Mouse (Mus musculus) liver, embryonic 13.5 days (tissue): ENCODE measurements around the gene Irf2bp1. TPM values are rescaled to one million over a fixed set of nuclear protein-coding genes. Genes with fewer than 3 reads are reported as not detected.

Experiments used
- ATAC-seq: fragments of 200-750 bp; cut with Nextera tagmentation; 2 replicates; pipeline ENCODE4 v1.8.0; 2017; ENCODE audit warnings: low read depth, mild to moderate bottlenecking, moderate number of reproducible peaks, moderate library complexity
- DNase-seq: peaks from one replicate; pipeline ENCODE4 v3.0.0; 2022
- H3K27ac ChIP-seq: fragments of 300-500 bp; sonication (generic); 2 replicates; pipeline ENCODE4 v1.5.1; 2015; ENCODE audit warnings: moderate library complexity, mild to moderate bottlenecking, inconsistent platforms
- H3K27me3 ChIP-seq: fragments of 300-500 bp; sonication (generic); 2 replicates; pipeline ENCODE4 v1.6.1; 2015; ENCODE audit warnings: mild to moderate bottlenecking, inconsistent platforms
- H3K36me3 ChIP-seq: fragments of 300-500 bp; sonication (generic); 2 replicates; pipeline ENCODE4 v1.6.1; 2015; ENCODE audit warnings: mild to moderate bottlenecking, inconsistent platforms
- H3K4me1 ChIP-seq: fragments of 300-500 bp; sonication (generic); replicated peaks from 2 replicates; pipeline ENCODE4 v1.6.1; 2015; ENCODE audit warnings: inconsistent platforms
- H3K4me2 ChIP-seq: fragments of 300-500 bp; sonication (generic); 2 replicates; pipeline ENCODE4 v1.6.1; 2015; ENCODE audit warnings: inconsistent platforms, mild to moderate bottlenecking, moderate library complexity
- H3K4me3 ChIP-seq: fragments of 300-500 bp; sonication (generic); replicated peaks from 2 replicates; pipeline ENCODE4 v1.5.1; 2015; ENCODE audit warnings: mild to moderate bottlenecking, inconsistent platforms
- H3K9ac ChIP-seq: fragments of 300-500 bp; sonication (generic); 2 replicates; pipeline ENCODE4 v1.6.1; 2015; ENCODE audit warnings: mild to moderate bottlenecking, inconsistent platforms
- H3K9me3 ChIP-seq: fragments of 300-500 bp; sonication (generic); replicated peaks from 2 replicates; pipeline ENCODE4 v1.6.1; 2016; ENCODE audit warnings: inconsistent platforms
- WGBS: fragments of 180-500 bp; shearing (Covaris S2); methylation state at CpG from one replicate; pipeline ENCODE4 v1.1.7; 2015; ENCODE audit not compliant: insufficient replicate concordance; 5-methylcytosine and 5-hydroxymethylcytosine counted together
- polyA plus RNA-seq: library from polyadenylated mRNA; unstranded; fragments of >200 nt; fragmentation: Nextera tagmentation; extraction: Ambion mirVana; gene quantifications from 2 replicates; pipeline ENCODE4 v1.2.1, GENCODE M21; 2015

Gene Irf2bp1
- polyA plus RNA-seq, 1 experiment from 2014 or later, result 9.3 TPM

DNA sequence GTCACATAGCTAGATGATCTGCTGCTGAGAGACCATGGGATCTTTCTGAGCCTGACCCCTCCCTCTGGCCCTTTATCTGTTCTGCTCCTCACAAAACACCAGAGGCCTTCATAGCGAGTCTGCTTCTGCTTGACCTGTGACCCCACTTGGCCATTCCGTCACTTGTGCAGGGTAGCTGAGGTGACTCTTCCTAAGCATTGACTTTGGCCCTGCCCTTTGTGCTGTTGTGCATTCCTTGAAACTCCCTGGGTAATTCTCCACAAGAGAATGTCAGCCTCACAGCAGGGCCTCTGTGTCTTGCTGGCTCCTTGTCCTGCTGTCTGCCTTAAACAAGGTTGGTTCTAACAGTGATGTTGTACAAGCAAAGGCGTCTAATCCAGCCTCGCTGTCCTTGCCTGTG lies 27.8 kb downstream of the Irf2bp1 start:
- no peak overlapping the region for H3K4me3 ChIP-seq
- 82% methylated on average over 4 of the region's 4 CpGs for WGBS
- peaks cover 84% of the 10 kb centered on the region for H3K36me3 ChIP-seq

DNA sequence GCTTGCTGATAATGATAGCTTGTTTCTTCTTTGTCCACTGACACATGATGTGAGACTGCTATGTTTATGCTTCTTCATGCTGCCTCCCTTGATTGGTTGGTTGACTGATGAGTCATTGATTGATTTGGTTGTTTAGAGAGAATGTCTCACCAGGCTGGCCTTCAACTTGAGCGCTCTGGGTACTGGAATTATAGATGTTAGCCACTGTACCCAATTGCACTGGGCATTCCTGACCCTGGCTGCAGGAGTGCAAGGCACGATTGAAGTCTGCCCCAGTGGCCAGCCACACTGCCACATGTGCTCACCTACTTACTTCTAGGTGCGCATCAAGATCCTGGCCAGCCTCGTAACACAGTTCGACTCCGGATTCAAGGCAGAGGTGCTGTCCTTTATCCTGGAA lies 40.8 kb downstream of the Irf2bp1 start:
- Histone ChIP-seq H3K4me3 (no peak overlapping the region), H3K27me3 (no peaks in the 10 kb centered on the region), H3K4me1 (no peaks in the 10 kb centered on the region), H3K4me2 (no peak overlapping the region), H3K9me3 (no peaks in the 10 kb centered on the region), H3K36me3 (peaks cover 100% of the 10 kb centered on the region), H3K9ac (no peak overlapping the region), H3K27ac (no peak overlapping the region)
- 88% methylated on average over 6 of the region's 6 CpGs for WGBS
- ATAC-seq (no peak), DNase-seq (no peak)

More for the DNA sequence above, 27.8 kb downstream of the Irf2bp1 start:
- Histone ChIP-seq H3K9ac (no peak overlapping the region), H3K4me1 (peaks cover 15% of the 10 kb centered on the region), H3K27ac (no peak overlapping the region), H3K27me3 (no peaks in the 10 kb centered on the region), H3K4me2 (no peak overlapping the region), H3K9me3 (no peaks in the 10 kb centered on the region)
- DNase-seq, result no peak
- no peak for ATAC-seq

DNA sequence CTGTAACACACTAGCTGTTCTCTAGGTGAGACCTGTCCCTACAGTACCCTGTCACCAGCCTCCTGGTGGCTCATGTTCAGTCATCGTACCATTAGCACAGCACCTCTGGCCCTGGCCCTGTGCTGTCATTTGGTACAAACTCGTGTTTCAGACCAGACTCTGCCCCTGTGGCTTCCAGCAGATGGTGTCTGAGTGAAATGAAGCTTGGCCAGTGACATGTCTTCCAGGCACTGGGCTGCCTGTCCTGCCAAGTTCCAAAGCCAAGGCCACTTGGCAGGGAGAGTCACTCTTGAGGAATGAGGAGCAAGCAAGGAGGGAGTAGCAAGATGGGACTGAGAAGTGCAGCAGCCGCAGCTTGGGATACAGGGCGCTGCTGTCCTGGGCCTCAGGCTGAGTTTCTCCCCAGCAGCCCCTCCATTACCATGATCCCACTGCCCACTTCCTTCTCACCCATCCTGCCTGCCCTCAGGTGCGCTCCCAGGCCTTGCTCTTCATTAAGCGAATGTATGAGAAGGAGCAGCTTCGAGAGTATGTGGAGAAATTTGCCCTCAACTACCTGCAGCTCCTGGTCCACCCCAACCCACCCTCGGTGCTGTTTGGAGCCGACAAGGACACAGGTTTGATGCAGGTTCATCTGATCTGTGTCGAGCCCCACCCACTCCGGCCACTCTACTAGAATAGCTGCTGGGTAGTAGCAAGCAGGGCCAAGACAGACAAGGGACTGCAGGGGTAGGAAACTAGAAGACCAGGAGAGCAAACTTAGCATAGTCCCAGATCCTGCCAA lies 42.6 kb downstream of the Irf2bp1 start:
- Histone ChIP-seq H3K4me3 (no peak overlapping the region), H3K9ac (no peak overlapping the region), H3K9me3 (no peaks in the 10 kb centered on the region), H3K27me3 (no peaks in the 10 kb centered on the region), H3K4me1 (no peaks in the 10 kb centered on the region), H3K36me3 (peaks cover 100% of the 10 kb centered on the region), H3K27ac (no peak overlapping the region), H3K4me2 (no peak overlapping the region)
- 84% methylated on average over 11 of the region's 11 CpGs for WGBS
- ATAC-seq, result no peak
- DNase-seq, result no peak

DNA sequence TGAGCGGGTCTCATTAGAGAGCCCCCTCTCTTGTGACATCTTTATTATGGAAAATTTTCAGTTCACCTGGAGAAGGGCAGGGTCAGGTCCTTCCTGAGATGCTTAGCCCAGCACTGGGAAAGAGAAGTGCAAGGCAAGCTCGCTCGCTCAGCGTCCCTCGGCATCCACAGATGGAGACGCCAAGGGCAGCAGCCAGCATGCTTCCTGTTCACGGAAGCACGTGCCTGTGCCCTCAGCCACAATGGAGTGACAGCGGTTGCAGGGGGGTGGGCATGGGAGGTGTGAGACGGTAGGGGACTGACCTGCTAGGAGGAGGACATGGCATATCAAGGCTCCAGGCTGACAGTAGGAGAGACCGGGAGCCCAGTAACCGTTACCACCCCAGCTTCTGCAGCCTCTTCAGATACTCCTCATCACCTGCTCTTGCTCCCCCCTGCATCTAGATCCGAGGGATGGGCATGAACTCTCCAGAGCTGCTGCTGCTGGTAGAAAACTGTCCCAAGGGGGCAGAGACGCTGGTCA lies 44.2 kb downstream of the Irf2bp1 start:
- H3K4me1 ChIP-seq, result no peaks in the 10 kb centered on the region
- H3K4me2 ChIP-seq, result no peak overlapping the region
- no peaks in the 10 kb centered on the region for H3K9me3 ChIP-seq
- no peaks in the 10 kb centered on the region for H3K27me3 ChIP-seq
- 77% methylated on average over 14 of the region's 14 CpGs for WGBS
- DNase-seq (no peak), ATAC-seq (no peak)
- H3K36me3 ChIP-seq, result peaks cover 100% of the 10 kb centered on the region
- no peak overlapping the region for H3K4me3 ChIP-seq
- H3K9ac ChIP-seq, result no peak overlapping the region
- no peak overlapping the region for H3K27ac ChIP-seq

DNA sequence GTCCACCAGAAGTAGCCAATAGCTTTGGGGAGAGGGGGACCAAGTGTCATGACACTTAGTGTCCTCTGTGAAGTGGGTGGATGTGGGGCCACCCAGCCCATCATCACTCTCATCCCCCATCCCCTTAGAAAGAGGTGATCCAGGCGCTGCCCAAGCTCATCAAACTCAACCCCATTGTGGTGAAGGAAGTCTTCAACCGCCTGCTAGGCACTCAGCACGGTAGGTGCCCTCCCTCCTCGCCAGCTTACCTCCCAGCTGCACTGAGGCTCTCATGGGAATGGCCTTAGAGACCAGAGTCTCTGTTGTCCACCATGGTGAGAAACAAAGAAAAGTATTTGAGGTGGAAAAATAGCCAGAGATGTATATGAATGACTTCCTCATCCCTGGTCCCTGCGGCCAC lies 45.4 kb downstream of the Irf2bp1 start:
- H3K4me3 ChIP-seq, result no peak overlapping the region
- H3K36me3 ChIP-seq, result peaks cover 97% of the 10 kb centered on the region
- no peaks in the 10 kb centered on the region for H3K4me1 ChIP-seq
- no peak for ATAC-seq
- H3K4me2 ChIP-seq, result no peak overlapping the region
- no peak overlapping the region for H3K9ac ChIP-seq
- no peak for DNase-seq
- H3K9me3 ChIP-seq, result no peaks in the 10 kb centered on the region
- no peaks in the 10 kb centered on the region for H3K27me3 ChIP-seq
- H3K27ac ChIP-seq, result no peak overlapping the region
- WGBS, result 81% methylated on average over 5 of the region's 5 CpGs

DNA sequence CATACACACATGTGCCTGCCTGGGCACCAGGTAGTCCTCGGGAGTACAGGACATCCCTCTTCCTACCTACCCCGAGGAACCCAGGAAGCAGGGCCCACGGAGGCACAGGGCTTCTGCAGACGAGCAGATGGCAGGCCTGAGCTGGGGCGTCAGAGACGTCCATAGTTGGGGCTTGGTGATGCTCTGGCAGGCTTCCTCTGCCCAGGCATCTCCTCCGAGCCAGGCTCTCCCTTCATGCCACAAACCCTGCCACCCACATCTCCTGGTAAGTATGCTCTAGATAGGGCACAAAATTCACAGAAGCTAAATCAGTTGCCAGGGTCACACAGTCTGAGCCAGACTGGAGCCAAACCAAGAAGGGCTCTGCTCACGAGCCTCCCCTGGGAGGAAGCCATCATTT lies 46.3 kb downstream of the Irf2bp1 start:
- Histone ChIP-seq H3K4me2 (no peak overlapping the region), H3K27me3 (no peaks in the 10 kb centered on the region), H3K4me3 (no peak overlapping the region), H3K36me3 (peaks cover 91% of the 10 kb centered on the region), H3K9me3 (no peaks in the 10 kb centered on the region), H3K27ac (no peak overlapping the region), H3K9ac (no peak overlapping the region), H3K4me1 (no peaks in the 10 kb centered on the region)
- DNase-seq, result no peak
- ATAC-seq, result no peak
- WGBS, result 75% methylated on average over 8 of the region's 8 CpGs

DNA sequence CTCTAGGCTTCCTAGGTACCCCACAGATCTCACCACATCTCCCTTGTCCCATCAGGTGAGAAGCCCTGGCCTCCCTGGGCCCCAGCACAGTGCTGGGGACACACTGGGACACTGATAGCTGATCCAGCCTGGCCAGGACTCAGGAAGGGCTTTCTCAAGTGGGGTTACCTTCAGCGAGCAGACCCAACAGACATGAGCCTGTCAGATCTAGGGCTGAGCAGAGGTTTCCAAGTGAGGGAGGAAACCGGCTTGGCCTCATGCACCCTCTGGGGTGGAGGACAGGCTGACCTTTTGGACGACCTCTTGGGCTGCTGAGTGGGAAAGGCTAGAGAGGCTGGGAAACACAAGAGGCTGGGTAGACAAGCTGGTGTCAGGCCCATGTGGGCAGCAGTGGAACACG lies 47.3 kb downstream of the Irf2bp1 start:
- Histone ChIP-seq H3K9me3 (no peaks in the 10 kb centered on the region), H3K9ac (no peak overlapping the region), H3K27me3 (no peaks in the 10 kb centered on the region), H3K4me1 (no peaks in the 10 kb centered on the region), H3K4me3 (no peak overlapping the region), H3K27ac (no peak overlapping the region), H3K36me3 (peaks cover 87% of the 10 kb centered on the region), H3K4me2 (no peak overlapping the region)
- no peak for ATAC-seq
- 57% methylated on average over 4 of the region's 4 CpGs for WGBS
- DNase-seq, result no peak

DNA sequence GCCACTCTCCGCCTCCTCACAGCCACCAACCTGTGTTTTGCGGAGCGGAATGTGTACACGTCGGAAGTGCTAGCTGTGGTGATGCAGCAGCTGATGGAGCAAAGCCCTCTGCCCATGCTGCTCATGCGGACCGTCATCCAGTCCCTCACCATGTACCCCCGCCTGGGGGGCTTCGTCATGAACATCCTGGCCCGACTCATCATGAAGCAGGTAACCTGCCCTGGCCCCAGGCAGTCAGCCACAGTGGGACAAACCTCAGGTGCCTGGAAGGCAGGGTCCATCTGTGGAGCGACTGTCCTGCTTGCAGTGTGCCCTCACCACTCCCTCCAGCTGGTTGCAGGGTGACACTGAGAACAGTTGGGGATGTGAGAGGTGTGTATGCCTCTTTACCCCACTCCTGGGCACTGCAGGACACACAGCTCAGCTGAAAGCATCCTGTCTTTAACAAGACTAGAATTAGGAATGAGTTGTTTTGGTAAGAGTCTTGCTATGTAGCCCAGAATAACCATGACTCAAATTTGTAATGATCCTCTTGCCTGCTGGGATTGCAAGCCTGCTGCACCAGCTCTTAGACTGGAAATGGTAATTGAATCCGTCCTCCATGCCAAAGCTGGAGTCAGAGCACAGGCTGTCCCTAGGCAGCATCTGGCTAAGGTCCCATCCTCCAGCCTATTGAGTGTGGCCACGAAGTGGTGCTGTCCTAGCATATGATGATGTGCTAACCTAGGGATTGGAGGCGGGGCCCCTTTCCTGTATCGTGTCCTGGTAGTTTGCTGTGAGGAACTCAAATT lies 48.7 kb downstream of the Irf2bp1 start:
- no peak overlapping the region for H3K4me2 ChIP-seq
- no peaks in the 10 kb centered on the region for H3K4me1 ChIP-seq
- no peak overlapping the region for H3K27ac ChIP-seq
- H3K4me3 ChIP-seq, result no peak overlapping the region
- H3K9me3 ChIP-seq, result 0 out of 2 replicates have a peak, but pooled peaks cover 4% of the 10 kb centered on the region
- no peaks in the 10 kb centered on the region for H3K27me3 ChIP-seq
- DNase-seq (no peak), ATAC-seq (no peak)
- H3K36me3 ChIP-seq, result peaks cover 73% of the 10 kb centered on the region
- 78% methylated on average over 15 of the region's 15 CpGs for WGBS
- H3K9ac ChIP-seq, result no peak overlapping the region

DNA sequence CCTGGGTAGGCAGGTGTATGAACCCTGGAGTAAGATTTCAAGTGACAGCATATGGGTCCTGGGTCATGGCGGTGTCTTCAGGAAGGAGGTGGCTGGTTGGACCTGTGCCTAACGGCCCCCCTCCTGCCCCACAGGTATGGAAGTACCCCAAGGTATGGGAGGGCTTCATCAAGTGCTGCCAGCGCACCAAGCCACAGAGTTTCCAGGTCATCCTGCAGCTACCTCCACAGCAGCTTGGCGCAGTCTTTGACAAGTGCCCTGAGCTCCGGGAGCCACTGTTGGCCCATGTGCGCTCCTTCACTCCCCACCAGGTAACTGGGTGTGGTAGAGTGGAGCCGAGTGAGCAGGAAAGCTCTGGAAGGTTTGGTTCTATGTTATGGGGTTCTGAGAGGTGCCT lies 49.3 kb downstream of the Irf2bp1 start:
- H3K9ac ChIP-seq, result no peak overlapping the region
- no peak overlapping the region for H3K4me2 ChIP-seq
- no peaks in the 10 kb centered on the region for H3K4me1 ChIP-seq
- WGBS, result 83% methylated on average over 7 of the region's 7 CpGs
- no peak overlapping the region for H3K4me3 ChIP-seq
- 0 out of 2 replicates have a peak, but pooled peaks cover 4% of the 10 kb centered on the region for H3K9me3 ChIP-seq
- DNase-seq, result no peak
- no peak overlapping the region for H3K27ac ChIP-seq
- no peak for ATAC-seq
- no peaks in the 10 kb centered on the region for H3K27me3 ChIP-seq
- peaks cover 67% of the 10 kb centered on the region for H3K36me3 ChIP-seq

DNA sequence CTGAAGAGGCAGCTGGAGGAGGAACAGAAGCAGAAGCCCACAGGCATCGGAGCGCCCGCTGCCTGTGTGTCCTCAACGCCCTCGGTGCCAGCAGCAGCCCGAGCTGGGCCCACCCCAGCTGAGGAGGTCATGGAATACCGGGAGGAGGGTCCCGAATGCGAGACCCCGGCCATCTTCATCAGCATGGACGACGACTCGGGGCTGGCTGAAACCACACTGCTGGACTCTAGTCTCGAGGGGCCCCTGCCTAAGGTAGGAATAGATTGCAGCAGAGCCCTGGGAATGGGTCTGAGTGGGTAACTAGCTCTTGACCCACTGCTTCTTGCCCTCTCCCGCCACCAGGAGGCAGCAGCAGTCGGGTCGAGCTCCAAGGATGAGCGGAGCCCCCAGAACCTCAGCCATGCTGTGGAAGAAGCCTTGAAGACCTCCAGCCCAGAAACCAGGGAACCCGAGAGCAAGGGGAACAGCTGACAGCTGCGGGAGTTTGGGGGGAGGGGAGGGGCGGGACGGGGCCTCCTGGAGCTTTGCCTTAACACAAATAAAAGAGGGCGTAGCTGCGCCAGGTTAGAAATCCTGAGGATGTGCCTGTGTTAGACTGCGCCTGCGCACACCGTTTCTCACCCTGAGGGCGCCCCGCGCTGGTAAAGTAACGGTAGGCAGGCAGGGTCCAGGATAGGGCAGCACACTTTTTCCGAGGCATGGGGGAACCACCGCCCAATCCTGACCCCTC lies 50.4 kb downstream of the Irf2bp1 start, which contains the start of gene Rsph6a:
Gene Rsph6a, plus strand, starts transcription at position 644 of the 730 bp plus-strand sequence.
- Histone ChIP-seq H3K4me1 (no peaks in the 10 kb centered on the region), H3K9me3 (0 out of 2 replicates have a peak, but pooled peaks cover 4% of the 10 kb centered on the region), H3K27me3 (no peaks in the 10 kb centered on the region; the same call in 1 of the 2 replicates), H3K36me3 (peaks cover 56% of the 10 kb centered on the region), H3K4me3 (no peak within 1 kb of the TSS), H3K4me2 (no peak within 1 kb of the TSS), H3K9ac (no peak within 1 kb of the TSS), H3K27ac (no peak within 1 kb of the TSS)
- 55% methylated on average over 33 of the region's 33 CpGs for WGBS
- no peak for ATAC-seq
- no peak for DNase-seq

DNA sequence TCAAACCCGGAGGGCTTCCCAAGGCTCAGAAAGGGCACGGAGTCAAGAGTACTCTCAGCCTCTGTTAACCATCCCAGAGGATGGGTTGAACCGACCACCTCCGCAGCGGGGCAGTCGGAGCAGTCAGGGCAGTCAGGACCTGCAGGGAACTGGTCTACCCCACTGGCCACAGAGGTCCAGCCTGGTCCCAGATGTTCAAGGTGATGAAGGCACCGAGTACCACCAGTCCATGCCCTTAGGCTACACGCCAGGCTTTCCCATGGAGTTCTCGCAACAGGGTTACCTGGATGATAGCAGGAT lies 50.9 kb downstream of the Irf2bp1 start:
- H3K27ac ChIP-seq, result no peak overlapping the region
- no peak overlapping the region for H3K9ac ChIP-seq
- DNase-seq (no peak), ATAC-seq (0 out of 2 replicates have a peak, but pooled peaks have one; percentile 10)
- 0 out of 2 replicates have a peak, but pooled peaks cover 4% of the 10 kb centered on the region for H3K9me3 ChIP-seq
- 78% methylated on average over 9 of the region's 9 CpGs for WGBS
- H3K4me2 ChIP-seq, result no peak overlapping the region
- peaks cover 51% of the 10 kb centered on the region for H3K36me3 ChIP-seq
- H3K4me3 ChIP-seq, result no peak overlapping the region
- H3K27me3 ChIP-seq, result no peaks in the 10 kb centered on the region; the same call in 1 of the 2 replicates
- H3K4me1 ChIP-seq, result no peaks in the 10 kb centered on the region
